Mouse (Mus musculus): Measurements from ENCODE around the gene Axdnd1.

DNA sequence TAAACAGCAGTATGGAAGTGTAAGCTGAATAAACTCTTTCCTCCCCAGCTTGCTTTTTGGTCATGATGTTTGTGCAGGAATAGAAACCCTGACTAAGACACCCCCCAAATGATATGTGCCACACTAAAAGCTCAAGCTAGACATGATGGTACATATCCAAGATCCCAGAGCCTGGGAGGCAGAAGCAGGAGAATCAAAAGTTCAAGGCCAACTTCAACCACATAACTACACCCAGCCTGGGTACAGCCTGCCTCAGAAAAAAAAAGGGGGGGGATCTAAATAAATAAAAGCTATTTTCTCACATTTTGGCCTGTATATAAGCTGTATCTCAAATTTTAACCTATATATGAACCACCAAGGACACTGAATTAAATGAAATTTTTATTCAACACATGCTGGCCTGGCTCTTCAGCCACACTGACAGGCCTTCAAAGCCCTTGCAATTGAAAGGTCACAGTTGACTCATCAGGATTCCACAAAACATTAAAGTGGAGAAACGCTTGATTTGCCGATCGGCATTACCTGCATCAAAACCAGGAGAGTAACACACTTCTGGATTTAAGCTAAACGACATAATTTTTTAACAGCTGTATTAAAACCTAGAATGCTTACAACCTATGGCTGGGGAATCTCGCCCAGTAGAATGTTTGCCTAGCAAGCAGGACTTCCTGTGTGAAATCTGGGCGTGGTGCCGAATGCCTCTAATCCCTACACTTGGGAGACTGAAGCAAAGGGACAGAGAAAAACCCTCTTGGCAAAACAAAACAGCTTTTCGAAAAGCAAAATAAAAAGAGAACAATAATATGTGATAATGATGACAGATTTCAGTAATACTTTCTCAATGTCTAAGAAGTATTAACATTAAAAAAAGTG, 43.3 kb upstream of the Axdnd1 start:
- no peak for TF ChIP-seq POLR2A (IDR thresholded peaks at IDR 0.05; ENCODE audit: borderline replicate concordance, extremely low read depth, insufficient read depth, insufficient read length, poor library complexity, severe bottlenecking)
- TF ChIP-seq CTCF (IDR thresholded peaks at IDR 0.05; ENCODE audit: borderline replicate concordance, extremely low read depth, insufficient read depth, insufficient read length), result no peak
